Mouse (Mus musculus): ENCODE measurements around the gene Fgf4.
A peak's percentile ranks its signal among the peaks of the same experiment; 100 is the strongest.
"Not testable (repeated sequence)": the region's sequence is repeated elsewhere in the genome, so short reads cannot be mapped to it uniquely, and the experiment has no call there.

Gene Fgf4

GRCm38 (mm10) chr7:144867161-144867560 lies 20.0 kb downstream of the Fgf4 start:
- no peak for DNase-seq (ENCODE audit: low spot score in 2 of 2)

- DNase-seq (ENCODE audit: low spot score in 2 of 2) = no peak
Measured at GRCm38 (mm10) chr7:144867602-144868001, 20.4 kb downstream of the Fgf4 start.

- DNase-seq (ENCODE audit: low spot score in 2 of 2) = no peak
Measured at GRCm38 (mm10) chr7:144872420-144872819, 25.3 kb downstream of the Fgf4 start.

GRCm38 (mm10) chr7:144873160-144873559 lies 26.0 kb downstream of the Fgf4 start:
- no peak for DNase-seq (ENCODE audit: low spot score in 2 of 2)

GRCm38 (mm10) chr7:144874226-144874625 lies 27.1 kb downstream of the Fgf4 start:
- DNase-seq (ENCODE audit: low spot score in 2 of 2) = no peak

GRCm38 (mm10) chr7:144878401-144878800 lies 31.2 kb downstream of the Fgf4 start:
- DNase-seq (ENCODE audit: low spot score in 2 of 2) = no peak

- no peak for DNase-seq (ENCODE audit: low spot score in 2 of 2)
Measured at GRCm38 (mm10) chr7:144883106-144883505, 35.9 kb downstream of the Fgf4 start.

- no peak for DNase-seq (ENCODE audit: low spot score in 2 of 2)
Measured at GRCm38 (mm10) chr7:144887672-144888071, 40.5 kb downstream of the Fgf4 start.

- DNase-seq (ENCODE audit: low spot score in 2 of 2) = no peak
Measured at GRCm38 (mm10) chr7:144888564-144889299, 41.6 kb downstream of the Fgf4 start.

GRCm38 (mm10) chr7:144890661-144891060 lies 43.5 kb downstream of the Fgf4 start:
- DNase-seq (ENCODE audit: low spot score in 2 of 2) = not testable (repeated sequence)

GRCm38 (mm10) chr7:144891863-144892262 lies 44.7 kb downstream of the Fgf4 start:
- no peak for DNase-seq (ENCODE audit: low spot score in 2 of 2)

- no peak for DNase-seq (ENCODE audit: low spot score in 2 of 2)
Measured at GRCm38 (mm10) chr7:144892322-144892721, 45.2 kb downstream of the Fgf4 start.

GRCm38 (mm10) chr7:144894191-144894590 lies 47.0 kb downstream of the Fgf4 start:
- DNase-seq (ENCODE audit: low spot score in 2 of 2) = peak in 1 of 2 experiments; percentile 65

GRCm38 (mm10) chr7:144894706-144895105 lies 47.5 kb downstream of the Fgf4 start:
- DNase-seq (ENCODE audit: low spot score in 2 of 2) = no peak

GRCm38 (mm10) chr7:144895305-144896111 lies 48.3 kb downstream of the Fgf4 start:
- peak; percentile 79 to 84 for DNase-seq (ENCODE audit: low spot score in 2 of 2)

GRCm38 (mm10) chr7:144896294-144897218 lies 49.4 kb downstream of the Fgf4 start, which contains the start of gene Fgf15:
Gene Fgf15, plus strand, starts transcription at chr7:144896531.
- DNase-seq (ENCODE audit: low spot score in 2 of 2) = peak in 1 of 2 experiments; percentile 39

- DNase-seq (ENCODE audit: low spot score in 2 of 2) = no peak
Measured at GRCm38 (mm10) chr7:144898506-144898905, 51.3 kb downstream of the Fgf4 start.

GRCm38 (mm10) chr7:144905514-144905913 lies 58.3 kb downstream of the Fgf4 start:
- DNase-seq (ENCODE audit: low spot score in 2 of 2) = not testable (repeated sequence)

- peak; percentile 57 to 74 for DNase-seq (ENCODE audit: low spot score in 2 of 2)
Measured at GRCm38 (mm10) chr7:144906708-144907397, 59.7 kb downstream of the Fgf4 start.

- DNase-seq (ENCODE audit: low spot score in 2 of 2) = no peak
Measured at GRCm38 (mm10) chr7:144907793-144908192, 60.6 kb downstream of the Fgf4 start.

GRCm38 (mm10) chr7:144908705-144909104 lies 61.5 kb downstream of the Fgf4 start:
- peak in 1 of 2 experiments; percentile 71 for DNase-seq (ENCODE audit: low spot score in 2 of 2)
